Mouse (Mus musculus) right cerebral cortex, adult 18-20 months (tissue): ENCODE results near the gene Hrk.
A peak's percentile ranks its signal among the peaks of the same experiment; 100 is the strongest.

Source experiments
- DNase-seq: peaks from one replicate; pipeline ENCODE4 v3.0.0; 2022; ENCODE audit warnings: mixed read lengths

Gene Hrk

DNA sequence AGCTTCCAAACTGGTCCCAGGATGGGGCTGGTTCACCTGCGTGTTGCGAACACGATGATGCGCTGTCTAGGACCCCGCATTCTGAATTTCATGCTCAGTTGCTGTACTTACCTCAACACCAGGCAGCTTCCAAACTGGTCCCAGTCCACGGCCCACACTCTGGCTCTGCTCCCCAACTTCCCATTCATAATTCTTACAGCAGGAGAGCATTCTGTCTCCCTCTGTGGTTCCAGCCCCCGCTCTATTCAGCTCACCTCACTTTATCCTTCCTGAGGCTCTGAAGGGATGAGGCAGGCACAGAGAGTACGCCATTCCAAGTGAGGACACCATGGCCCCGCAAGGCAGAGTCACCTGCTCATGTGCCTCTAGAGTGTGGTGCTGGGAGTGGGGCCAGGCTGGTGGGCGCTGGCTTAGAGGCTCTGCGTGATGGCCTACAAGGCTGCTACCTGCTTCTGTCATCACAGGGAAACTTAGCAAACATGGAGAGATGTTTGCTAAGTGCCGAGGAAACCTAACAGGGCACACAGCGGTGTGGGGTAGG, 65.7 kb downstream of the Hrk start:
- peak; percentile 34 for DNase-seq

DNA sequence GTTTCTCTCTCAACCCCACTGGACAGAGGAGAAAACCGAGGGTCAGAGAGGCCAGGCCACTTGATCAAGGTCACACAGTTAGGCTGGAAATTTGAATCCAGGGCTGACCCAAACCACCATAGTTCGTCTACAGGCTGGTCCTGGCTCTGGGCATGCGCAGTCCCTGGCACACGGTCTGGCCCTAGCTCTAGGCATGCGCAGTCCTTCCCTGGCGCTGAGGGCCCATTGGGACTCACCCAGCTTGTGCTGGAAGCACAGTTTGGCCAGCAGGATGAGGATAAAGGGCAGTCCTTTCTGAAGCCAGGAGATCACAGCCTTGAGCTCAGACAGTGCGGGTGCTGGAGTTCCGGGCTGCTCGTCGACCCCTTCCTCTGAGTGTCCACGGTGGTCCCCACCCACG, 72.4 kb downstream of the Hrk start:
- DNase-seq, result no peak
